In the genomic region with DNA sequence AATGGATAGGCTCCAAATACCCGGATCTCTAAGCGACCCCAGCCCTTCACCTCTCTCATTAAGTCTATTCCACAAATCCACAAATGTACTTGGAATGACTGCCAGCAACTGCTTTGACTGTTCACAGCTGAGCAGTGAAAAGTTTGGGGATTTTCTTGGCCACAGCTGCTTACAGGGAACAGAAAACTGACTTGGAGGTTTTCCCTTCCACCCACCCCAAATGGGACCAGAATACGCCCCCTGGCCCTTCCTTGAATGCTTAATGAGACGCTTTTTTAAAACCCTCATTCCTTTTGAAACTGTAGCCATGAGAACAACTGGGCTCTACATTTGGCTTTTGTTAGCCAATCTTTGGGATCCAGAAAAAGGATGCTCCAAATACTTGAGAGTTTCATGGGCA, we compare ENCODE assay signal across 21 mouse cellular contexts. TPM values are rescaled to one million over a fixed set of nuclear protein-coding genes. Genes with fewer than 3 reads are reported as not detected.
DNase-seq lines count a peak whose midpoint lies in the region; ATAC-seq lines count a peak whose summit lies in the region.
"Had no signal": no experiment of that assay in that cellular context is flagged by ENCODE, and none has a peak within 500 bp of the region (broad histone marks: within the 10 kb centered on the region; RNA-seq: fewer than 3 reads in every experiment).

No protein-coding gene starts in this region.

- H3K27ac ChIP-seq in hindbrain, embryonic 14.5 days = no peak overlapping the region
- no peak overlapping the region for H3K27ac ChIP-seq in hindbrain, embryonic 12.5 days
- H3K27ac ChIP-seq: heart, embryonic 10.5 days; limb, embryonic 12.5 days; liver, embryonic 14.5 days had no signal

- 56% methylated on average over 4 of the region's 4 CpGs for WGBS in hindbrain, embryonic 14.5 days
- 65% methylated on average over 4 of the region's 4 CpGs for WGBS in hindbrain, embryonic 12.5 days

- DNase-seq in cerebellum, adult 11-12 months = peak; percentile 31
- DNase-seq in cerebellum, adult 8-10 months = no peak
- no peak for DNase-seq in hindbrain, embryonic 14.5 days (ENCODE audit: low spot score)
- DNase-seq in right cerebral cortex, adult 18-20 months = peak; percentile 34
- no peak for DNase-seq in right cerebral cortex, postnatal 25 days
- peak; percentile 10 for DNase-seq in right cerebral cortex, postnatal 14 days
- DNase-seq in heart, adult 9 months (ENCODE audit: low spot score in 2 of 2) = no peak
- DNase-seq: heart, postnatal 14 days; lung, postnatal 10 days; thymus, adult 18-20 months had no signal

- no peaks in the 10 kb centered on the region for H3K4me1 ChIP-seq in hindbrain, embryonic 14.5 days (replicated peaks; ENCODE audit: control insufficient read depth, insufficient read depth, low read length)
- no peaks in the 10 kb centered on the region for H3K4me1 ChIP-seq in hindbrain, embryonic 12.5 days
- H3K4me1 ChIP-seq: heart, embryonic 10.5 days; limb, embryonic 12.5 days; megakaryocyte, embryonic 14.5 days had no signal

- H3K36me3 ChIP-seq in hindbrain, embryonic 14.5 days (replicated peaks; ENCODE audit: control insufficient read depth, insufficient read depth) = no peaks in the 10 kb centered on the region
- no peaks in the 10 kb centered on the region for H3K36me3 ChIP-seq in hindbrain, embryonic 12.5 days
- H3K36me3 ChIP-seq: heart, embryonic 10.5 days; limb, embryonic 12.5 days had no signal

- no peaks in the 10 kb centered on the region for H3K27me3 ChIP-seq in hindbrain, embryonic 14.5 days (ENCODE audit: control insufficient read depth, insufficient read depth, low read length)
- no peaks in the 10 kb centered on the region for H3K27me3 ChIP-seq in hindbrain, embryonic 12.5 days
- H3K27me3 ChIP-seq: limb, embryonic 12.5 days; megakaryocyte, embryonic 14.5 days had no signal

- no peaks in the 10 kb centered on the region for H3K9me3 ChIP-seq in hindbrain, embryonic 14.5 days (ENCODE audit: control insufficient read depth, low read length)
- H3K9me3 ChIP-seq in hindbrain, embryonic 12.5 days (replicated peaks) = no peaks in the 10 kb centered on the region
- H3K9me3 ChIP-seq: heart, embryonic 10.5 days; limb, embryonic 12.5 days; megakaryocyte, embryonic 14.5 days had no signal

- ATAC-seq in hindbrain, embryonic 14.5 days (ENCODE audit: low FRiP score) = peak; percentile 59; the same call in 1 of the 2 replicates
- ATAC-seq in hindbrain, embryonic 12.5 days (ENCODE audit: low FRiP score) = no peak
- ATAC-seq: inflammation-experienced regulatory T-cells, adult 6 months had no signal

- H3K4me3 ChIP-seq in hindbrain, embryonic 14.5 days (replicated peaks; ENCODE audit: low read length) = no peak overlapping the region
- H3K4me3 ChIP-seq in hindbrain, embryonic 12.5 days = no peak overlapping the region
- H3K4me3 ChIP-seq: erythroblast, embryonic 14.5 days; heart, embryonic 10.5 days; limb, embryonic 12.5 days; megakaryocyte, embryonic 14.5 days had no signal

- no peak overlapping the region for H3K4me2 ChIP-seq in hindbrain, embryonic 14.5 days (replicated peaks)
- H3K4me2 ChIP-seq in hindbrain, embryonic 12.5 days (replicated peaks) = no peak overlapping the region
- H3K4me2 ChIP-seq: limb, embryonic 12.5 days had no signal

- H3K9ac ChIP-seq in hindbrain, embryonic 14.5 days = no peak overlapping the region
- H3K9ac ChIP-seq in hindbrain, embryonic 12.5 days = no peak overlapping the region
- H3K9ac ChIP-seq: limb, embryonic 12.5 days; liver, embryonic 14.5 days had no signal

RNA-seq across cellular contexts. Expression of gene Ccdc70, which starts 8.6 kb away (rescaled TPM):
- polyA plus RNA-seq in hindbrain, embryonic 14.5 days (2014; fragmentation: Nextera tagmentation; extraction: Ambion mirVana) = not detected in 2 replicates
- polyA plus RNA-seq in hindbrain, embryonic 12.5 days (2016; fragmentation: Nextera tagmentation; extraction: Ambion mirVana) = not detected in 2 replicates
- polyA plus RNA-seq: cerebellum, adult 2 months; erythroblast, embryonic 14.5 days; heart, embryonic 10.5 days; inflammation-experienced regulatory T-cells, adult 6 months; kidney, embryonic 14.5 days; large intestine, adult 2 months; limb, embryonic 12.5 days; liver, embryonic 14.5 days; urinary bladder, adult 2 months had no signal

RNA-seq across cellular contexts. Expression of gene Fam90a1a, which starts 19.7 kb away (rescaled TPM):
- polyA plus RNA-seq in hindbrain, embryonic 14.5 days (2014; fragmentation: Nextera tagmentation; extraction: Ambion mirVana) = not detected in 2 replicates
- polyA plus RNA-seq in hindbrain, embryonic 12.5 days (2016; fragmentation: Nextera tagmentation; extraction: Ambion mirVana) = not detected in 2 replicates
- polyA plus RNA-seq: cerebellum, adult 2 months; erythroblast, embryonic 14.5 days; heart, embryonic 10.5 days; inflammation-experienced regulatory T-cells, adult 6 months; kidney, embryonic 14.5 days; large intestine, adult 2 months; limb, embryonic 12.5 days; liver, embryonic 14.5 days; urinary bladder, adult 2 months had no signal

RNA-seq across cellular contexts. Expression of gene Defb13, which starts 31.6 kb away (rescaled TPM):
- not detected in 2 replicates for polyA plus RNA-seq in hindbrain, embryonic 14.5 days (2014; fragmentation: Nextera tagmentation; extraction: Ambion mirVana)
- polyA plus RNA-seq in hindbrain, embryonic 12.5 days (2016; fragmentation: Nextera tagmentation; extraction: Ambion mirVana) = not detected in 2 replicates
- polyA plus RNA-seq: cerebellum, adult 2 months; erythroblast, embryonic 14.5 days; heart, embryonic 10.5 days; inflammation-experienced regulatory T-cells, adult 6 months; kidney, embryonic 14.5 days; large intestine, adult 2 months; limb, embryonic 12.5 days; liver, embryonic 14.5 days; urinary bladder, adult 2 months had no signal

RNA-seq across cellular contexts. Expression of gene Defb35, which starts 40.0 kb away (rescaled TPM):
- not detected in 2 replicates for polyA plus RNA-seq in hindbrain, embryonic 14.5 days (2014; fragmentation: Nextera tagmentation; extraction: Ambion mirVana)
- polyA plus RNA-seq in hindbrain, embryonic 12.5 days (2016; fragmentation: Nextera tagmentation; extraction: Ambion mirVana) = not detected in 2 replicates
- polyA plus RNA-seq: cerebellum, adult 2 months; erythroblast, embryonic 14.5 days; heart, embryonic 10.5 days; inflammation-experienced regulatory T-cells, adult 6 months; kidney, embryonic 14.5 days; large intestine, adult 2 months; limb, embryonic 12.5 days; liver, embryonic 14.5 days; urinary bladder, adult 2 months had no signal

RNA-seq across cellular contexts. Expression of gene Defb15, which starts 45.7 kb away (rescaled TPM):
- polyA plus RNA-seq in hindbrain, embryonic 14.5 days (2014; fragmentation: Nextera tagmentation; extraction: Ambion mirVana) = not detected in 2 replicates
- not detected in 2 replicates for polyA plus RNA-seq in hindbrain, embryonic 12.5 days (2016; fragmentation: Nextera tagmentation; extraction: Ambion mirVana)
- polyA plus RNA-seq: cerebellum, adult 2 months; erythroblast, embryonic 14.5 days; heart, embryonic 10.5 days; inflammation-experienced regulatory T-cells, adult 6 months; kidney, embryonic 14.5 days; large intestine, adult 2 months; limb, embryonic 12.5 days; liver, embryonic 14.5 days; urinary bladder, adult 2 months had no signal

Comparison
In these comparisons a context has a peak if more than half of its experiments do, and no peak if none do; other contexts are left out.
1. DNase-seq: peak in cerebellum, adult 11-12 months (single experiment), right cerebral cortex, adult 18-20 months (single experiment) and right cerebral cortex, postnatal 14 days (single experiment); none in cerebellum, adult 8-10 months (single experiment), hindbrain, embryonic 14.5 days (single experiment), right cerebral cortex, postnatal 25 days (single experiment) and heart, adult 9 months (0 of 2).